In the genomic region with DNA sequence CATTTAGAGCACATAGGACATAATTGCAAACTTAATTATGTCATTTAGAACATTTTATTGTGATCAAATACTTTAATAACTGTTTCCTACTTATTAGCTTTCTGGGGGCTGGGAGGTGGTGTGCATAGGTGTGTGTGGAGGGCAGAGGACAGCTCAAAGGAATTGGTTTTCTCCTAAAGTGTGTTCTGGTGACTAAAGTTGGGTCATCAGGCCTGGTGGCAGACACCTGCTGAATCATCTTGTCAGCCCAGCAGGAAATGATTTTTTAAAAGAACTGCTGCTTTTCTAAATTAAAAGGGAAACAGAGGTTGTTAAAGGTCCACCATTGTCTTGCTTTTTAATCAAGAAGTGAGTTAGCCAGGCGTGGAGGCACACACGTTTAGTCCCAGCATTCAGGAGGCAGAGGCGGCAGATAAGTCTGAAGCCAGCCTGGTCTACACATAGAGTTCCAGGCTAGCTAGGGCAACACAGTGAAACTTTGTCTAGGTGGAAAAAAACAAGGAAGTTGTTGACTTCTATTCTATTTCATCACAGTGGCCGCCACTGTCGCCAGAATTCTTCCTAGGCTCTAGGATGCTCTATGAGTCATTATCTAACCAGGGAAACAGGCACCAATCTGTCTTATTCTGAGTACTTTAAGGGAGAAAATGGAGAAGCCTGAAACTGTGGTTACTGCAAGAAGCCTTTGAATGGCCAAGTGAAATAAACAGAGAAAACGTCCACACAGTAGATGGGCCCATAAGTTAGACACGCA, we compare ENCODE assay signal across 26 mouse cellular contexts. TPM values are rescaled to one million over a fixed set of nuclear protein-coding genes. Genes with fewer than 3 reads are reported as not detected.
DNase-seq lines count a peak whose midpoint lies in the region; ATAC-seq lines count a peak whose summit lies in the region.
"Had no signal": no experiment of that assay in that cellular context is flagged by ENCODE, and none has a peak within 500 bp of the region (broad histone marks: within the 10 kb centered on the region; RNA-seq: fewer than 3 reads in every experiment).

No protein-coding gene starts in this region.

- H3K9me3 ChIP-seq in forebrain, embryonic 13.5 days (replicated peaks) = no peaks in the 10 kb centered on the region
- H3K9me3 ChIP-seq: embryonic facial prominence, embryonic 13.5 days; forebrain, embryonic 12.5 days; hindbrain, embryonic 12.5 days had no signal

- no peak overlapping the region for H3K4me3 ChIP-seq in forebrain, embryonic 13.5 days
- H3K4me3 ChIP-seq: embryonic facial prominence, embryonic 13.5 days; erythroblast, embryonic 14.5 days; forebrain, embryonic 12.5 days; hindbrain, embryonic 12.5 days had no signal

- DNase-seq in frontal cortex, postnatal 36 days (ENCODE audit: low spot score in 2 of 2) = no peak
- peak; percentile 12 for DNase-seq in A20 (ENCODE audit: low read depth, low spot score)
- peak; percentile 44 for DNase-seq in brain, adult 2 months (ENCODE audit: low read depth, low spot score)
- no peak for DNase-seq in left cerebral cortex, postnatal 14 days (ENCODE audit: low spot score in 2 of 2)
- no peak for DNase-seq in embryo, embryonic 9.5 days (ENCODE audit: extremely low spot score)
- DNase-seq: adrenal gland, postnatal 10 days; cerebellum, adult 11 months; cerebellum, postnatal 10 days; gastrocnemius, postnatal 10 days; heart, adult 11 months; kidney, postnatal 25 days; lung, adult 18-20 months; retina, postnatal 1 day; right cerebral cortex, postnatal 25 days; spleen, adult 18-20 months had no signal

- no peaks in the 10 kb centered on the region for H3K27me3 ChIP-seq in forebrain, embryonic 13.5 days
- H3K27me3 ChIP-seq: embryonic facial prominence, embryonic 13.5 days; forebrain, embryonic 12.5 days; hindbrain, embryonic 12.5 days had no signal

- H3K9ac ChIP-seq in forebrain, embryonic 13.5 days = no peak overlapping the region
- H3K9ac ChIP-seq: embryonic facial prominence, embryonic 13.5 days; forebrain, embryonic 12.5 days; hindbrain, embryonic 12.5 days had no signal

- H3K27ac ChIP-seq in forebrain, embryonic 13.5 days = no peak overlapping the region
- H3K27ac ChIP-seq: embryonic facial prominence, embryonic 13.5 days; forebrain, embryonic 12.5 days; hindbrain, embryonic 12.5 days had no signal

- H3K4me1 ChIP-seq in forebrain, embryonic 13.5 days = no peaks in the 10 kb centered on the region
- H3K4me1 ChIP-seq: embryonic facial prominence, embryonic 13.5 days; forebrain, embryonic 12.5 days; hindbrain, embryonic 12.5 days had no signal

- H3K36me3 ChIP-seq in forebrain, embryonic 13.5 days (ENCODE audit: poor library complexity, severe bottlenecking) = peaks cover 2% of the 10 kb centered on the region; the same call in 1 of the 2 replicates
- H3K36me3 ChIP-seq: embryonic facial prominence, embryonic 13.5 days; forebrain, embryonic 12.5 days; hindbrain, embryonic 12.5 days had no signal

- no peak overlapping the region for H3K4me2 ChIP-seq in forebrain, embryonic 13.5 days
- H3K4me2 ChIP-seq: embryonic facial prominence, embryonic 13.5 days; forebrain, embryonic 12.5 days; heart, embryonic 11.5 days; hindbrain, embryonic 12.5 days; liver, embryonic 11.5 days had no signal

- intact Hi-C loops in left cerebral cortex, postnatal 14 days (cut with DNase I) = no loop called here

- ATAC-seq in frontal cortex, adult (ENCODE audit: low TSS enrichment) = peak; percentile 73
- ATAC-seq in megakaryocyte progenitor cell, adult 5-6 weeks (replicated peaks; ENCODE audit: poor library complexity) = peak; percentile 90
- ATAC-seq in forebrain, embryonic 13.5 days = no peak
- ATAC-seq: activated CD4-positive, CD25-positive, alpha-beta regulatory T cell, adult 4 months; intestine, postnatal 0 days had no signal

- 79% methylated on average over 7 of the region's 7 CpGs for WGBS in forebrain, embryonic 13.5 days

RNA-seq across cellular contexts. Expression of a gene that starts 24.3 kb away (rescaled TPM):
- 5.4 and 6.2 TPM in 2 replicates for total RNA-seq in megakaryocyte progenitor cell, adult 5-6 weeks (2015)
- 3.5 and 5.0 TPM in 2 replicates for total RNA-seq in megakaryocyte progenitor cell, adult 5-6 weeks (2017)
- 4.0 TPM in 2 replicates for polyA plus RNA-seq in forebrain, embryonic 13.5 days (2015; fragmentation: Nextera tagmentation; extraction: Ambion mirVana)
- 10 to 100 TPM; 68.8 to 70.5 TPM for total RNA-seq in left cerebral cortex, postnatal 14 days (2021)
- polyA plus RNA-seq: erythroblast, embryonic 14.5 days had no signal

Comparison
In these comparisons a context has a peak if more than half of its experiments do, and no peak if none do; other contexts are left out.
1. DNase-seq: peak in A20 (single experiment) and brain, adult 2 months (single experiment); none in frontal cortex, postnatal 36 days (0 of 2), left cerebral cortex, postnatal 14 days (0 of 2) and embryo, embryonic 9.5 days (single experiment).
2. RNA of a gene that starts 24.3 kb away (total RNA-seq): 68.8 to 70.5 TPM in left cerebral cortex, postnatal 14 days; 3.5 to 6.2 TPM in megakaryocyte progenitor cell, adult 5-6 weeks; every median in the first group is over 4 times any median in the second.